Mouse (Mus musculus) hindbrain, embryonic 11.5 days (tissue): ENCODE measurements at regions not wholly inside any gene's neighbourhood (a gene's known extent, or its start where the extent isn't known, plus 50 kb on each side); places are given as distances from the start of the nearest gene placed in this dataset.

ENCODE experiments used
- ATAC-seq: fragments of 200-750 bp; cut with Nextera tagmentation; 2 replicates; pipeline ENCODE4 v1.8.0; 2017; ENCODE audit warnings: mild to moderate bottlenecking, moderate TSS enrichment, moderate library complexity; ENCODE audit not compliant: low FRiP score
- DNase-seq: peaks from one replicate; pipeline ENCODE4 v3.0.0-alpha.2; 2015; ENCODE audit warnings: low spot score
- H3K27ac ChIP-seq: fragments of 300-500 bp; sonication (generic); 2 replicates; pipeline ENCODE4 v1.5.1; 2014; ENCODE audit warnings: mild to moderate bottlenecking, low read depth, low read length
- H3K27me3 ChIP-seq: fragments of 300-500 bp; sonication (generic); 2 replicates; pipeline ENCODE4 v1.6.1; 2014; ENCODE audit warnings: mild to moderate bottlenecking, low read length, moderate library complexity, mixed read lengths; ENCODE audit not compliant: control insufficient read depth, insufficient read depth
- H3K36me3 ChIP-seq: fragments of 300-500 bp; sonication (generic); 2 replicates; pipeline ENCODE4 v1.6.1; 2014; ENCODE audit warnings: mild to moderate bottlenecking, low read length, moderate library complexity, mixed read lengths; ENCODE audit not compliant: control insufficient read depth, insufficient read depth
- H3K4me1 ChIP-seq: fragments of 300-500 bp; sonication (generic); replicated peaks from 2 replicates; pipeline ENCODE4 v1.6.1; 2014; ENCODE audit warnings: low read length, mixed read lengths; ENCODE audit not compliant: control insufficient read depth, insufficient read depth
- H3K4me2 ChIP-seq: fragments of 300-500 bp; sonication (generic); replicated peaks from 2 replicates; pipeline ENCODE4 v1.6.1; 2014; ENCODE audit warnings: mild to moderate bottlenecking, low read depth, low read length
- H3K4me3 ChIP-seq: fragments of 300-500 bp; sonication (generic); 2 replicates; pipeline ENCODE4 v1.5.1; 2014; ENCODE audit warnings: low read depth, low read length
- H3K9ac ChIP-seq: fragments of 300-500 bp; sonication (generic); 2 replicates; pipeline ENCODE4 v1.6.1; 2014; ENCODE audit warnings: low read depth, low read length
- H3K9me3 ChIP-seq: fragments of 300-500 bp; sonication (generic); 2 replicates; pipeline ENCODE4 v1.6.1; 2016; ENCODE audit warnings: low read length; ENCODE audit not compliant: control insufficient read depth
- WGBS: fragments of 180-500 bp; shearing (Covaris S2); extraction: QIAGEN DNeasy Blood & Tissue Kit; methylation state at CpG from one replicate; pipeline ENCODE4 v1.1.7; 2014; 5-methylcytosine and 5-hydroxymethylcytosine counted together

- Histone ChIP-seq H3K4me1 (no peaks in the 10 kb centered on the region), H3K27ac (no peak overlapping the region), H3K9me3 (no peaks in the 10 kb centered on the region), H3K27me3 (no peaks in the 10 kb centered on the region), H3K4me2 (no peak overlapping the region), H3K4me3 (no peak overlapping the region), H3K9ac (no peak overlapping the region), H3K36me3 (no peaks in the 10 kb centered on the region)
- WGBS: 83% methylated on average over 15 of the region's 15 CpGs
- no peak for DNase-seq
- ATAC-seq: no peak
These were observed 49.7 kb upstream of the Ier3 start for GRCm38 (mm10) chr17:35771656-35772405.
